Mouse (Mus musculus): Measurements from ENCODE around the gene Pou3f3. TPM values are rescaled to one million over a fixed set of nuclear protein-coding genes. Genes with fewer than 3 reads are reported as not detected.

Gene Pou3f3
- polyA plus RNA-seq, 1 experiment from 2014 or later, result 8.8 TPM

GRCm38 (mm10) chr1:42692221-42692620 lies 3.3 kb upstream of the Pou3f3 start:
- WGBS, result 6% methylated on average over 1 of the region's 1 CpGs
- Histone ChIP-seq H3K4me2 (replicated peaks; ENCODE audit: low read depth, low read length) (peak overlapping the region; percentile 8; the same call in 1 of the 2 replicates), H3K9ac (ENCODE audit: low read depth, low read length) (no peak overlapping the region), H3K9me3 (ENCODE audit: control insufficient read depth, low read length) (no peaks in the 10 kb centered on the region), H3K27me3 (ENCODE audit: control insufficient read depth, insufficient read depth, low read length) (peaks cover 90% of the 10 kb centered on the region), H3K4me1 (ENCODE audit: control insufficient read depth, insufficient read depth, low read length) (no peaks in the 10 kb centered on the region), H3K27ac (ENCODE audit: low read depth, low read length) (no peak overlapping the region), H3K36me3 (ENCODE audit: control insufficient read depth, insufficient read depth, low read length) (no peaks in the 10 kb centered on the region), H3K4me3 (ENCODE audit: low read length) (peak overlapping the region; percentile 10)
- no peak for ATAC-seq (ENCODE audit: low FRiP score, low TSS enrichment)

- Histone ChIP-seq H3K27ac (ENCODE audit: low read depth, low read length) (peak overlapping the region; percentile 83), H3K9ac (ENCODE audit: low read depth, low read length) (peak overlapping the region; percentile 38), H3K36me3 (ENCODE audit: control insufficient read depth, insufficient read depth, low read length) (no peaks in the 10 kb centered on the region), H3K4me1 (ENCODE audit: control insufficient read depth, insufficient read depth, low read length) (no peaks in the 10 kb centered on the region), H3K4me3 (ENCODE audit: low read length) (peak overlapping the region; percentile 59), H3K27me3 (ENCODE audit: control insufficient read depth, insufficient read depth, low read length) (peaks cover 90% of the 10 kb centered on the region), H3K4me2 (replicated peaks; ENCODE audit: low read depth, low read length) (peak overlapping the region; percentile 40), H3K9me3 (ENCODE audit: control insufficient read depth, low read length) (no peaks in the 10 kb centered on the region)
- WGBS, result under 1% methylated on average over 21 of the region's 21 CpGs
- no peak for ATAC-seq (ENCODE audit: low FRiP score, low TSS enrichment)
These were observed 2.4 kb upstream of the Pou3f3 start for GRCm38 (mm10) chr1:42693101-42693715.

- Histone ChIP-seq H3K27me3 (ENCODE audit: control insufficient read depth, insufficient read depth, low read length) (peaks cover 90% of the 10 kb centered on the region), H3K27ac (ENCODE audit: low read depth, low read length) (peak overlapping the region; percentile 83), H3K9me3 (ENCODE audit: control insufficient read depth, low read length) (no peaks in the 10 kb centered on the region), H3K4me3 (ENCODE audit: low read length) (peak overlapping the region; percentile 59), H3K4me2 (replicated peaks; ENCODE audit: low read depth, low read length) (peak overlapping the region; percentile 40), H3K36me3 (ENCODE audit: control insufficient read depth, insufficient read depth, low read length) (no peaks in the 10 kb centered on the region), H3K9ac (ENCODE audit: low read depth, low read length) (peak overlapping the region; percentile 38), H3K4me1 (ENCODE audit: control insufficient read depth, insufficient read depth, low read length) (no peaks in the 10 kb centered on the region)
- WGBS, result under 1% methylated on average over 22 of the region's 22 CpGs
- ATAC-seq (ENCODE audit: low FRiP score, low TSS enrichment), result no peak
These were observed 1.7 kb upstream of the Pou3f3 start for GRCm38 (mm10) chr1:42693852-42694251.

- peak overlapping the region; percentile 40 for H3K4me2 ChIP-seq (replicated peaks; ENCODE audit: low read depth, low read length)
- peak overlapping the region; percentile 83 for H3K27ac ChIP-seq (ENCODE audit: low read depth, low read length)
- no peaks in the 10 kb centered on the region for H3K9me3 ChIP-seq (ENCODE audit: control insufficient read depth, low read length)
- no peaks in the 10 kb centered on the region for H3K36me3 ChIP-seq (ENCODE audit: control insufficient read depth, insufficient read depth, low read length)
- 1% methylated on average over 19 of the region's 26 CpGs for WGBS
- peak overlapping the region; percentile 59 for H3K4me3 ChIP-seq (ENCODE audit: low read length)
- peak overlapping the region; percentile 38 for H3K9ac ChIP-seq (ENCODE audit: low read depth, low read length)
- peak; percentile 24; the same call in 1 of the 2 replicates for ATAC-seq (ENCODE audit: low FRiP score, low TSS enrichment)
- H3K4me1 ChIP-seq (ENCODE audit: control insufficient read depth, insufficient read depth, low read length), result no peaks in the 10 kb centered on the region
- H3K27me3 ChIP-seq (ENCODE audit: control insufficient read depth, insufficient read depth, low read length), result peaks cover 90% of the 10 kb centered on the region
These were observed 1.3 kb upstream of the Pou3f3 start for GRCm38 (mm10) chr1:42694290-42694664.

GRCm38 (mm10) chr1:42694665-42695577 lies 647 bp upstream of the Pou3f3 start:
- under 1% methylated on average over 52 of the region's 60 CpGs for WGBS
- peak overlapping the region; percentile 78 for H3K27ac ChIP-seq (ENCODE audit: low read depth, low read length)
- no peaks in the 10 kb centered on the region for H3K9me3 ChIP-seq (ENCODE audit: control insufficient read depth, low read length)
- H3K4me1 ChIP-seq (ENCODE audit: control insufficient read depth, insufficient read depth, low read length), result no peaks in the 10 kb centered on the region
- H3K36me3 ChIP-seq (ENCODE audit: control insufficient read depth, insufficient read depth, low read length), result no peaks in the 10 kb centered on the region
- peak; percentile 30 for ATAC-seq (ENCODE audit: low FRiP score, low TSS enrichment)
- H3K4me3 ChIP-seq (ENCODE audit: low read length), result peak overlapping the region; percentile 59
- peak overlapping the region; percentile 38 for H3K9ac ChIP-seq (ENCODE audit: low read depth, low read length)
- peak overlapping the region; percentile 40 for H3K4me2 ChIP-seq (replicated peaks; ENCODE audit: low read depth, low read length)
- H3K27me3 ChIP-seq (ENCODE audit: control insufficient read depth, insufficient read depth, low read length), result peaks cover 88% of the 10 kb centered on the region

GRCm38 (mm10) chr1:42696371-42697031 lies 933 bp downstream of the Pou3f3 start:
- no peak for ATAC-seq (ENCODE audit: low FRiP score, low TSS enrichment)
- H3K4me2 ChIP-seq (replicated peaks; ENCODE audit: low read depth, low read length), result peak overlapping the region; percentile 61
- H3K4me1 ChIP-seq (ENCODE audit: control insufficient read depth, insufficient read depth, low read length), result no peaks in the 10 kb centered on the region
- H3K27me3 ChIP-seq (ENCODE audit: control insufficient read depth, insufficient read depth, low read length), result peaks cover 86% of the 10 kb centered on the region
- no peaks in the 10 kb centered on the region for H3K9me3 ChIP-seq (ENCODE audit: control insufficient read depth, low read length)
- no peaks in the 10 kb centered on the region for H3K36me3 ChIP-seq (ENCODE audit: control insufficient read depth, insufficient read depth, low read length)
- peak overlapping the region; percentile 59 for H3K4me3 ChIP-seq (ENCODE audit: low read length)
- peak overlapping the region; percentile 86 for H3K27ac ChIP-seq (ENCODE audit: low read depth, low read length)
- under 1% methylated on average over 40 of the region's 62 CpGs for WGBS
- H3K9ac ChIP-seq (ENCODE audit: low read depth, low read length), result peak overlapping the region; percentile 79

GRCm38 (mm10) chr1:42697321-42697755 lies 1.8 kb downstream of the Pou3f3 start:
- Histone ChIP-seq H3K27me3 (ENCODE audit: control insufficient read depth, insufficient read depth, low read length) (peaks cover 82% of the 10 kb centered on the region), H3K9me3 (ENCODE audit: control insufficient read depth, low read length) (no peaks in the 10 kb centered on the region), H3K4me1 (ENCODE audit: control insufficient read depth, insufficient read depth, low read length) (no peaks in the 10 kb centered on the region), H3K4me2 (replicated peaks; ENCODE audit: low read depth, low read length) (peak overlapping the region; percentile 61), H3K36me3 (ENCODE audit: control insufficient read depth, insufficient read depth, low read length) (no peaks in the 10 kb centered on the region), H3K4me3 (ENCODE audit: low read length) (peak overlapping the region; percentile 59), H3K9ac (ENCODE audit: low read depth, low read length) (peak overlapping the region; percentile 79), H3K27ac (ENCODE audit: low read depth, low read length) (peak overlapping the region; percentile 47)
- WGBS, result 1% methylated on average over 30 of the region's 58 CpGs
- no peak for ATAC-seq (ENCODE audit: low FRiP score, low TSS enrichment)

GRCm38 (mm10) chr1:42697756-42698583 lies 2.4 kb downstream of the Pou3f3 start:
- Histone ChIP-seq H3K4me1 (ENCODE audit: control insufficient read depth, insufficient read depth, low read length) (no peaks in the 10 kb centered on the region), H3K36me3 (ENCODE audit: control insufficient read depth, insufficient read depth, low read length) (no peaks in the 10 kb centered on the region), H3K27ac (ENCODE audit: low read depth, low read length) (peak overlapping the region; percentile 47), H3K9me3 (ENCODE audit: control insufficient read depth, low read length) (no peaks in the 10 kb centered on the region), H3K9ac (ENCODE audit: low read depth, low read length) (peak overlapping the region; percentile 79), H3K4me3 (ENCODE audit: low read length) (peak overlapping the region; percentile 59), H3K27me3 (ENCODE audit: control insufficient read depth, insufficient read depth, low read length) (peaks cover 80% of the 10 kb centered on the region), H3K4me2 (replicated peaks; ENCODE audit: low read depth, low read length) (peak overlapping the region; percentile 61)
- under 1% methylated on average over 79 of the region's 80 CpGs for WGBS
- no peak for ATAC-seq (ENCODE audit: low FRiP score, low TSS enrichment)
